Mouse (Mus musculus) intestine, embryonic 14.5 days (tissue): ENCODE results near the gene Atm. TPM values are rescaled to one million over a fixed set of nuclear protein-coding genes. Genes with fewer than 3 reads are reported as not detected.

Experiments
- ATAC-seq: fragments of 200-750 bp; cut with Nextera tagmentation; replicated peaks from 2 replicates; pipeline ENCODE4 v1.8.0; 2017; ENCODE audit warnings: low read depth, moderate number of reproducible peaks, moderate TSS enrichment, moderate library complexity; ENCODE audit not compliant: low FRiP score, low TSS enrichment
- DNase-seq: peaks from one replicate; pipeline ENCODE4 v3.0.0-alpha.2; 2018; ENCODE audit warnings: low spot score
- H3K27ac ChIP-seq: fragments of 300-500 bp; sonication (generic); 2 replicates; pipeline ENCODE4 v1.5.1; 2014; ENCODE audit warnings: low read depth, mild to moderate bottlenecking, control low read depth
- H3K27me3 ChIP-seq: fragments of 300-500 bp; sonication (generic); replicated peaks from 2 replicates; pipeline ENCODE4 v1.6.1; 2014; ENCODE audit warnings: low read length, control low read depth; ENCODE audit not compliant: control insufficient read depth, insufficient read depth
- H3K36me3 ChIP-seq: fragments of 300-500 bp; sonication (generic); 2 replicates; pipeline ENCODE4 v1.6.1; 2014; ENCODE audit warnings: low read length, control low read depth; ENCODE audit not compliant: control insufficient read depth, insufficient read depth
- H3K4me1 ChIP-seq: fragments of 300-500 bp; sonication (generic); replicated peaks from 2 replicates; pipeline ENCODE4 v1.6.1; 2014; ENCODE audit warnings: low read length, control low read depth, mixed read lengths; ENCODE audit not compliant: control insufficient read depth, insufficient read depth
- H3K4me2 ChIP-seq: fragments of 300-500 bp; sonication (generic); 2 replicates; pipeline ENCODE4 v1.6.1; 2014; ENCODE audit warnings: low read length
- H3K4me3 ChIP-seq: fragments of 300-500 bp; sonication (generic); 2 replicates; pipeline ENCODE4 v1.5.1; 2014; ENCODE audit warnings: low read depth, low read length, control low read depth, mixed read lengths
- H3K9ac ChIP-seq: fragments of 300-500 bp; sonication (generic); 2 replicates; pipeline ENCODE4 v1.6.1; 2014; ENCODE audit warnings: mild to moderate bottlenecking, low read length
- H3K9me3 ChIP-seq: fragments of 300-500 bp; sonication (generic); 2 replicates; pipeline ENCODE4 v1.6.1; 2016; ENCODE audit warnings: low read length, control low read depth; ENCODE audit not compliant: control insufficient read depth
- WGBS: fragments of 180-500 bp; shearing (Covaris S2); extraction: QIAGEN DNeasy Blood & Tissue Kit; methylation state at CpG from one replicate; pipeline ENCODE4 v1.1.7; 2014; 5-methylcytosine and 5-hydroxymethylcytosine counted together
- polyA plus RNA-seq: library from polyadenylated mRNA; unstranded; fragments of >200 nt; fragmentation: Nextera tagmentation; extraction: Ambion mirVana; gene quantifications from 2 replicates; pipeline ENCODE4 v1.2.1, GENCODE M21; 2014

Gene Atm
- polyA plus RNA-seq, 1 experiment from 2014 or later: 16.4 TPM

DNA sequence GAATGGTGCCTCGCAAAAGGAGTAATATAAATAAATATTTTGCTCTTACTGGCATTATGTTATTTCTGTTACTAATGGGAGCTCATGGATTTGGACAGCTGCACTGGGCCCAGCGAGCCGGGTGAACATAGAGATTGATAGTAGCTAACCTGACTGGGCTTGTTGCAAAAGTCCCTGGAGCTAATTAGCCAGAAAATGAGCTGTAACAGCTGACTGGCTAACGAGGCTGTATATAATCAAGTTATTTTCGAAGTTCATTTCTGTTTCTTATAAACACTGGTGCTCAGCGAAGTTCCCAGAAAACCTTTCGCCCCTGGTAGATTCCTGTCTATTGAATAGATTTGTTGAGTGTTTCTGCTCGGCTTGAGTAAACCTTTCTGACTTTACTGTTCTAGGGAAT is 133.5 kb downstream of the Atm start:
- no peak for DNase-seq
- WGBS: 65% methylated on average over 8 of the region's 8 CpGs
- no peak overlapping the region for H3K4me3 ChIP-seq

DNA sequence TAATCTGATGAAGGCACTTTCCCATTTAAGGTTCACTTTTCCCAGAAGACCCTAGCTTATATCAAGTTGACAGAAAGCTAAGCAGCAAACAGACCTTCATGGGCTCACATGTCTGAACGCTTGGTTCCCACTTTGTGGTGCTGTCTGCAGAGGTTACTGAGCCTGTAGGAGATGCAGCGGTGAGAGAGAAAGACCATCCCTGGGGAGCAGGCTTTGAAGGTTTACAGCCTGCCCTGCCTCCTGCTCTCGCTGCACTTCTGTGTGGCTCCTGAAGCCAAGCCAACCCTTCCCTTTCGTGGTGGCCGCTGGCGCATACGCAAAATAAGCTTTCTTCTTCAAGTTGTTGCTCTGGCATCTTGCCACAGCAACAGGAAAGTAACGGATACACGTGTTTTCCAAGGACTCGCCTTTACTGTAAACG is 134.2 kb downstream of the Atm start, which contains the start of gene 4930550C14Rik:
Gene 4930550C14Rik (plus strand): TSS at position 35 of the 421 bp plus-strand sequence.
- no peak within 1 kb of the TSS for H3K4me3 ChIP-seq
- H3K4me2 ChIP-seq: peak within 1 kb of the TSS; percentile 34
- no peaks in the 10 kb centered on the region for H3K9me3 ChIP-seq
- H3K4me1 ChIP-seq: 0 out of 2 replicates have a peak, but pooled peaks cover 10% of the 10 kb centered on the region
- no peaks in the 10 kb centered on the region for H3K27me3 ChIP-seq
- 10% methylated on average over 11 of the region's 11 CpGs for WGBS
- H3K27ac ChIP-seq: peak within 1 kb of the TSS; percentile 17; the same call in 1 of the 2 replicates
- H3K9ac ChIP-seq: no peak within 1 kb of the TSS
- ATAC-seq: no peak
- DNase-seq: peak; percentile 58
- H3K36me3 ChIP-seq: peaks cover 6% of the 10 kb centered on the region; the same call in 1 of the 2 replicates

More for the DNA sequence above, 133.5 kb downstream of the Atm start:
- ATAC-seq: no peak
- peak overlapping the region; percentile 17; the same call in 1 of the 2 replicates for H3K27ac ChIP-seq
- H3K9me3 ChIP-seq: no peaks in the 10 kb centered on the region
- H3K4me2 ChIP-seq: peak overlapping the region; percentile 34
- H3K36me3 ChIP-seq: peaks cover 4% of the 10 kb centered on the region; the same call in 1 of the 2 replicates
- no peaks in the 10 kb centered on the region for H3K27me3 ChIP-seq
- H3K4me1 ChIP-seq: 0 out of 2 replicates have a peak, but pooled peaks cover 10% of the 10 kb centered on the region
- no peak overlapping the region for H3K9ac ChIP-seq

DNA sequence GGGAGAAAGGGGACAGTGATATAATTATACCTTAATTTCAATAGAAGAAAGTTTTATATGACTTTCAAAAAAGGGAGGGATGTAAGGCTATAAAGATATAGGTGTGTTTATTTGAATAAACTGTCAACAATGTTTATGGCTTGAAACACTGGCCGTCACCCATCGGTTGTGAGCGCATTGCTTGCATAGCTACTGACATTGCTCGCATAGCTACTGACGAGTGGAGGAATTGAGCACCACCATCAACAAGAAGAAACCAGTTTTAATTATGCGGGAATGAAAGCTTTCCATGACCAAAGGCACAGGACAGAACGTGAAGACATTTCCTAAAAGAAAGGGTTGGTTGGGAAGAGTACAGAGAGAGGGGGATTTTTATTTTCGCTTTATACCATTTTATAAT is 135.4 kb downstream of the Atm start:
- H3K9ac ChIP-seq: no peak overlapping the region
- 0 out of 2 replicates have a peak, but pooled peaks cover 10% of the 10 kb centered on the region for H3K4me1 ChIP-seq
- H3K27me3 ChIP-seq: no peaks in the 10 kb centered on the region
- H3K4me3 ChIP-seq: no peak overlapping the region
- H3K9me3 ChIP-seq: no peaks in the 10 kb centered on the region
- DNase-seq (no peak), ATAC-seq (no peak)
- H3K4me2 ChIP-seq: no peak overlapping the region
- no peak overlapping the region for H3K27ac ChIP-seq
- H3K36me3 ChIP-seq: peaks cover 6% of the 10 kb centered on the region; the same call in 1 of the 2 replicates
- WGBS: 78% methylated on average over 8 of the region's 8 CpGs

DNA sequence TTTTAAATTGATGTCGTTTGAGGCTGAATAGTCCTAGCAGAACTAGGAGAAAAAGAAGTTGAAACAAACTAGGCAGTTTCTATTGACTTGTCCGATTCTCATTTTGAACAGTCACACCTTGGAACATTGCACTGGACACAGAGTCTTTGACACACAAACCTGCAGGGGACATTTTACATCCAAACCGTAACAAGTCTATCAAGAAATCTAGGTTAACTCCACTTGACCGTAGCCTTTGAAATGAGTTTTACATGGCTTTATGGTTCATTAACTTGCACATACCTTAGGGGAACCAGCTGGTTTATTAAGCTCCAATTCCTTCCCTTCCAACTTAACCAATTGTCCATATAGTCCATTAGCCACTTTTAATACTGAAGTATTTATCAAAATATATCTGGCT is 135.8 kb downstream of the Atm start:
- no peak overlapping the region for H3K4me2 ChIP-seq
- 93% methylated on average over 4 of the region's 4 CpGs for WGBS
- ATAC-seq: no peak
- no peak overlapping the region for H3K4me3 ChIP-seq
- no peaks in the 10 kb centered on the region for H3K27me3 ChIP-seq
- no peak for DNase-seq
- H3K9ac ChIP-seq: no peak overlapping the region
- 0 out of 2 replicates have a peak, but pooled peaks cover 9% of the 10 kb centered on the region for H3K4me1 ChIP-seq
- peaks cover 11% of the 10 kb centered on the region; the same call in 1 of the 2 replicates for H3K36me3 ChIP-seq
- H3K27ac ChIP-seq: no peak overlapping the region
- H3K9me3 ChIP-seq: no peaks in the 10 kb centered on the region

DNA sequence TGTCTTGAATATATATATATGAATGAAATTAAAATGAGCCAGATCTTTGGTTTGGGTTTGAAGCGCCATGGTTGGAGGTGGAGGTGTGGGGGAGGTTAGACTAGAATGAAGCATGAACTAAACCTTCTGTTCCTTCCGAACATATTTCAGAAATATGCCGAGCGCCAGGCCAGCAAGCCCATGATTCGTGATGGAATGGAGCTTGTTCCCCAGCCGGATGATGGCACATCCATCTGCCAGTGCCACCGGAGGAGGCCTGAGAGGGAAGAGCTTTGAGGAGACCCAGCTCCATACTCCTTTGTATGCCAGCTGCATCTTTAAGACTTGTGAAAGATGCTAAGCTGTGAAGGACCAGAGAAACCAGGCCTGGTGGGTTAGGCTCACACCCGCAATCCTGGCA is 137.0 kb downstream of the Atm start:
- DNase-seq: no peak
- Histone ChIP-seq H3K9me3 (no peaks in the 10 kb centered on the region), H3K4me2 (no peak overlapping the region), H3K4me3 (no peak overlapping the region), H3K36me3 (peaks cover 13% of the 10 kb centered on the region; the same call in 1 of the 2 replicates), H3K9ac (no peak overlapping the region), H3K4me1 (0 out of 2 replicates have a peak, but pooled peaks cover 7% of the 10 kb centered on the region), H3K27me3 (no peaks in the 10 kb centered on the region), H3K27ac (no peak overlapping the region)
- WGBS: 94% methylated on average over 8 of the region's 8 CpGs
- ATAC-seq: no peak

DNA sequence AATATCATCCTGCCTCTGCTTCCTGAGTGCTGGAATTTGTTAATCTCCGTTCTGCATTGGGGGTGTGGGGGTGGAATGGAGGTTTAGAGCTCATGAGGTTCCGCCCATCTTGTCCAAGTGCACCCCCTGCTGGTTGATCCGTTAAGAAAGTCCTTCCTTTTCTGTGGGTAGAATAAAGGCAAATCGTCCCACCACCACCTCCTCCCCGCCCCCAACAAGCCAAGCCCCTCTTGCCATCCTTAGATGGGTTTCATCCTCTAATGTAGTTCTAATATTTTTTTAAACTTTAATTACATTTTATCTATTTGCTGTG is 138.2 kb downstream of the Atm start:
- ATAC-seq (no peak), DNase-seq (no peak)
- Histone ChIP-seq H3K9ac (no peak overlapping the region), H3K27ac (no peak overlapping the region), H3K4me1 (0 out of 2 replicates have a peak, but pooled peaks cover 7% of the 10 kb centered on the region), H3K27me3 (no peaks in the 10 kb centered on the region), H3K4me3 (no peak overlapping the region), H3K9me3 (no peaks in the 10 kb centered on the region), H3K4me2 (no peak overlapping the region), H3K36me3 (peaks cover 13% of the 10 kb centered on the region; the same call in 1 of the 2 replicates)
- WGBS: 17% methylated on average over 5 of the region's 5 CpGs

DNA sequence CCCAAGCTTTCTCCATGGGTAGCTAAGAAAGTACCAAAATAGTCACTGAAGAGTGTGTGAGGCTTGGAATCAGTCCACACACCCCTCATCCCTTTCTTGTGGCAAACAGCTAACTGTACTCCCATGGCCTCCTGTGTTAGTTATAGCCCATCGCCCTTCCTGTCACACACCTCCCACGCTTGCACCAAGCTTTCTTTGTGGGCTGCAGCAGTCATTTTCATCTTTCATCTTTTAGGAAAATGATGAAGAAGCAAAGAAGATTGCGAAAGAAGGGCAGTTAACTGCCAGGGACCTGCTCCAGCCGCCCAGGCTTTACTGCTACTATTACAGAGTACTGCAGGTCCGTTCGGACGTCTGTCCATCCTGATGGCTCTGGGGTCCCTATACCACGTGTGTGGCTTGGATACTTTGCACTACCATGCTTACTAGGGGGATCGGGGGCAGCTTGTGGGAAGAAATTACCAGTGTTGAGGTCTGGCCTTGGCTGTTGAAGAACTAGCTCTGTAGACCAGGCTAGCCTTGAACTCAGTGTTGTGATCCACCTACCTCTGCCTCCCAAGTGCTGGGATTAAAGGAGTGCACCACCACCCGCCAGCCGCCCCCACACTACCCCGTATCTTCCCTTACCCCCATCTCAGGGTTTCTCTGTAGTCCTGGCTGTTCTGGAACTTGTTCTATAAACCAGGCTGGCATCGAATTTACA is 138.7 kb downstream of the Atm start:
- no peak overlapping the region for H3K9ac ChIP-seq
- H3K4me3 ChIP-seq: no peak overlapping the region
- ATAC-seq: no peak
- 83% methylated on average over 13 of the region's 13 CpGs for WGBS
- no peaks in the 10 kb centered on the region for H3K9me3 ChIP-seq
- H3K36me3 ChIP-seq: peaks cover 13% of the 10 kb centered on the region; the same call in 1 of the 2 replicates
- 0 out of 2 replicates have a peak, but pooled peaks cover 7% of the 10 kb centered on the region for H3K4me1 ChIP-seq
- H3K4me2 ChIP-seq: no peak overlapping the region
- DNase-seq: no peak
- H3K27ac ChIP-seq: no peak overlapping the region
- H3K27me3 ChIP-seq: no peaks in the 10 kb centered on the region

DNA sequence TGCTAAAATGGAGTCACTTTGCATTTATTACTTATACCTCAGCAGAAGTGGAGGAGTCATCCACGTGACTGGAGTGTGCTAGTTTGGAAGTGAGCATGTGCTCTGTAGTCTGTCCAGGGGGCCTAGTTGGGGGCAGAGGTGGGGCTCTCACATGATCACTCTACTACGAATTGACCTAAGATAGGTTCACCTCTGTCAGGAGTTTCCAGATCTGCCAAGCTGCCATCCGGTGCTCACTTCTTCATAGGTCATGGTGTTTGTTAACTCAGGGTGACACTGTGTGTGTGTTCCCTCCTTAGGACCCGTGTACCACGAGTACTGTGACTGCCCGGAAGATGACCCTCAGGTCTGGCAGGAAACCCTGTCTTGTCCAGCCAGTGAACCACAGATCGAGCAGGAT is 146.4 kb downstream of the Atm start:
- no peak overlapping the region for H3K4me3 ChIP-seq
- ATAC-seq (no peak), DNase-seq (no peak)
- no peak overlapping the region for H3K4me2 ChIP-seq
- H3K27ac ChIP-seq: no peak overlapping the region
- no peak overlapping the region for H3K9ac ChIP-seq
- 80% methylated on average over 7 of the region's 7 CpGs for WGBS
- 0 out of 2 replicates have a peak, but pooled peaks cover 16% of the 10 kb centered on the region for H3K36me3 ChIP-seq
- no peaks in the 10 kb centered on the region for H3K9me3 ChIP-seq
- H3K27me3 ChIP-seq: no peaks in the 10 kb centered on the region
- 0 out of 2 replicates have a peak, but pooled peaks cover 6% of the 10 kb centered on the region for H3K4me1 ChIP-seq
